Mouse (Mus musculus) heart, embryonic 14.5 days (tissue): ENCODE results near the gene Pck2. TPM values are rescaled to one million over a fixed set of nuclear protein-coding genes. Genes with fewer than 3 reads are reported as not detected.

Source experiments
- ATAC-seq: fragments of 200-750 bp; cut with Nextera tagmentation; 2 replicates; pipeline ENCODE4 v1.8.0; 2017; ENCODE audit warnings: low read depth, moderate TSS enrichment; ENCODE audit not compliant: insufficient number of reproducible peaks, insufficient read depth, low FRiP score
- H3K27ac ChIP-seq, 2 experiments: fragments of 200-500 bp in 1 of 2; fragments of 300-500 bp in 1 of 2; sonication (generic) in 1 of 2; replicated peaks in 1 of 2; 2 replicates each; pipeline ENCODE4 v1.5.1; 2012 to 2014; ENCODE audit warnings: low read depth in 2 of 2, low read length in 2 of 2, control low read depth in 1 of 2, mild to moderate bottlenecking in 1 of 2, mixed read lengths in 1 of 2; ENCODE audit not compliant: control insufficient read depth in 1 of 2, insufficient read depth in 1 of 2
- H3K27me3 ChIP-seq: fragments of 300-500 bp; sonication (generic); 2 replicates; pipeline ENCODE4 v1.6.1; 2014; ENCODE audit warnings: mild to moderate bottlenecking, low read length, control low read depth; ENCODE audit not compliant: control insufficient read depth, insufficient read depth
- H3K36me3 ChIP-seq: fragments of 300-500 bp; sonication (generic); 2 replicates; pipeline ENCODE4 v1.6.1; 2014; ENCODE audit warnings: mild to moderate bottlenecking, control low read depth, low read length, mixed read lengths; ENCODE audit not compliant: control insufficient read depth, insufficient read depth
- H3K4me1 ChIP-seq, 2 experiments: fragments of 200-500 bp in 1 of 2; fragments of 300-500 bp in 1 of 2; sonication (generic) in 1 of 2; 2 replicates each; pipeline ENCODE4 v1.6.1; 2012 to 2014; ENCODE audit warnings: low read length in 2 of 2, control low read depth in 1 of 2, mixed read lengths in 1 of 2; ENCODE audit not compliant: control insufficient read depth in 2 of 2, insufficient read depth in 2 of 2
- H3K4me2 ChIP-seq: fragments of 300-500 bp; sonication (generic); 2 replicates; pipeline ENCODE4 v1.6.1; 2014; ENCODE audit warnings: mild to moderate bottlenecking, low read length
- H3K4me3 ChIP-seq, 2 experiments: fragments of 200-500 bp in 1 of 2; fragments of 300-500 bp in 1 of 2; sonication (generic) in 1 of 2; 2 replicates each; pipeline ENCODE4 v1.5.1; 2012 to 2014; ENCODE audit warnings: low read length in 2 of 2, mild to moderate bottlenecking in 2 of 2, control low read depth in 1 of 2, low read depth in 1 of 2, moderate library complexity in 1 of 2; ENCODE audit not compliant: control insufficient read depth in 1 of 2, insufficient read depth in 1 of 2
- H3K9ac ChIP-seq: fragments of 300-500 bp; sonication (generic); 2 replicates; pipeline ENCODE4 v1.6.1; 2014; ENCODE audit warnings: mild to moderate bottlenecking, low read length
- H3K9me3 ChIP-seq: fragments of 300-500 bp; sonication (generic); 2 replicates; pipeline ENCODE4 v1.6.1; 2016; ENCODE audit warnings: low read length, control low read depth; ENCODE audit not compliant: control insufficient read depth
- WGBS: fragments of 180-500 bp; shearing (Covaris S2); extraction: QIAGEN DNeasy Blood & Tissue Kit; methylation state at CpG from one replicate; pipeline ENCODE4 v1.1.7; 2014; 5-methylcytosine and 5-hydroxymethylcytosine counted together
- polyA plus RNA-seq: library from polyadenylated mRNA; unstranded; fragments of >200 nt; fragmentation: Nextera tagmentation; extraction: Ambion mirVana; gene quantifications from 2 replicates; pipeline ENCODE4 v1.2.1, GENCODE M21; 2014

Gene Pck2
- polyA plus RNA-seq, 1 experiment from 2014 or later: 35.1 TPM

GRCm38 (mm10) chr14:55554635-55555034 lies 14.6 kb downstream of the Pck2 start:
- H3K27me3 ChIP-seq: no peaks in the 10 kb centered on the region
- no peaks in the 10 kb centered on the region for H3K9me3 ChIP-seq
- H3K27ac ChIP-seq: no peak overlapping the region
- ATAC-seq: no peak
- no peak overlapping the region for H3K4me2 ChIP-seq
- peaks cover 0 to 4% of the 10 kb centered on the region in 2 experiments; a peak in 2 of 4 replicates for H3K4me1 ChIP-seq
- H3K4me3 ChIP-seq: no peak overlapping the region
- H3K36me3 ChIP-seq: peaks cover 10% of the 10 kb centered on the region
- H3K9ac ChIP-seq: no peak overlapping the region

DNA sequence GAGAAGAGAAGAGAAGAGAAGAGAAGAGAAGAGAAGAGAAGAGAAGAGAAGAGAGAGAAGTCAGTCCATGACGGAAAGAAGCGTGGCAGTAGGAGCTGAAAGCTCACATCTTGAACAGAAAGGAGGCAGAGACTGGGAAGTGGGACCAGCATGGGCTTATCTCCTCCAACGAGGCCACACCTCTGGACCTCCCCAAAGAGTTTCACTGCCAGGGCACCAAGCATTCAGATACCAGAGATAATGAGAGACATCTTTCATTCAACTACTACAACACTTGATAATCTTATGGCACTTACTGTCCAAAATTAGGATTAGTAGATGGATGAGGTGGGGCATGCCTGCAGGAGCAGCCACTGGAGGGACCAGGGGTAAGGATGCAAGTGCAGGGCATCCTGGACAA lies 15.7 kb downstream of the Pck2 start:
- Histone ChIP-seq H3K4me2 (no peak overlapping the region), H3K4me1 (peaks cover 0 to 4% of the 10 kb centered on the region in 2 experiments; a peak in 2 of 4 replicates), H3K4me3 (no peak overlapping the region), H3K9me3 (no peaks in the 10 kb centered on the region), H3K27ac (no peak overlapping the region), H3K27me3 (no peaks in the 10 kb centered on the region), H3K9ac (no peak overlapping the region), H3K36me3 (no peaks in the 10 kb centered on the region)
- no peak for ATAC-seq
- WGBS: 56% methylated on average over 3 of the region's 3 CpGs

DNA sequence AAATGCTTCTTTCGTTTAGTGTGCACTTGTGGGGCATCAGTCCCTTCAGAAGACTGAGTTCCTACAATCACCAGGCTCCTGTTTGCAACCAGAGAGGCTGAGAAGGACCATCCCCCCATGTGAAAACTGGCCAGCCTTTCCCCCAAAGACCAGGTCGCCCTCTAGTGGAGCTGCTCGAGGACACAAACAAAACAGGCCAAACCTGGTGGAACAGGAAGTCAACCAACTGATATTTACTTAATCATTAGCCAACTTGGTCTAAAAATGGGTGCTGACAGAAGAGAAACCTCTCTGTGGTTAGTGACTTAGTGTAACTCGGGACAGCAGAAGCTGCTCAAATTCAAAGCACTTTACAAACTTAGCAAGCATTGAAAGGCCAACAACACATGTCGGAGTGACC lies 16.9 kb downstream of the Pck2 start:
- Histone ChIP-seq H3K9ac (no peak overlapping the region), H3K27me3 (no peaks in the 10 kb centered on the region), H3K36me3 (no peaks in the 10 kb centered on the region), H3K4me2 (no peak overlapping the region), H3K27ac (no peak overlapping the region), H3K4me3 (no peak overlapping the region), H3K4me1 (peaks cover 7 to 10% of the 10 kb centered on the region in 2 experiments), H3K9me3 (no peaks in the 10 kb centered on the region)
- ATAC-seq: no peak
- 25% methylated on average over 5 of the region's 5 CpGs for WGBS

DNA sequence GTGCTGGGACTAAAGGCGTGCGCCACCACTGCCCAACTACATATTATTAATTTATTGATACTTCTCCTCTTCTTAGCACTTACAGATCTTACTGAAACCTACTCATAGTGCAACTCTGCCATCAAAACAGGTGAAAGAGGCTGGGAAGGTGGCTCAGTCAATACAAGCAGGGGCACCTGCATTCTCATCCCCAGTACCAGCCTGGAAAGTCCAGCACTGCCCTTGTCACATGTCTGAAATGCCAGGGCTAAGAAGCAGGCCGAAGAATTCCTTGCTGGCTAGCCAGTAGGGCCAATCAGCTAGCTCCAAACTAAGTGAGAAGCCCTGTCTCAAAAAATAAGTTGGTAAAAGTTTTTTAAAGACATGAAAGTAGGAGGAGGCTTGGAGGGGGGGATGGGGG lies 17.5 kb downstream of the Pck2 start:
- ATAC-seq: no peak
- Histone ChIP-seq H3K9ac (no peak overlapping the region), H3K4me3 (no peak overlapping the region), H3K36me3 (0 out of 2 replicates have a peak, but pooled peaks cover 3% of the 10 kb centered on the region), H3K9me3 (no peaks in the 10 kb centered on the region), H3K27ac (no peak overlapping the region), H3K4me1 (peaks cover 7 to 13% of the 10 kb centered on the region in 2 experiments), H3K4me2 (no peak overlapping the region), H3K27me3 (no peaks in the 10 kb centered on the region)
- 87% methylated on average over 3 of the region's 3 CpGs for WGBS

GRCm38 (mm10) chr14:55558740-55559448 lies 18.8 kb downstream of the Pck2 start:
- H3K4me2 ChIP-seq: peak overlapping the region; percentile 65
- H3K27ac ChIP-seq: peak overlapping the region in 1 of 2 experiments; percentile 100; a peak in 1 of 4 replicates
- peak overlapping the region; percentile 92 for H3K9ac ChIP-seq
- WGBS: 56% methylated on average over 6 of the region's 6 CpGs
- H3K27me3 ChIP-seq: no peaks in the 10 kb centered on the region
- peaks cover 7 to 13% of the 10 kb centered on the region in 2 experiments for H3K4me1 ChIP-seq
- peak overlapping the region in 1 of 2 experiments; percentile 75; a peak in 2 of 4 replicates for H3K4me3 ChIP-seq
- peaks cover 13% of the 10 kb centered on the region for H3K36me3 ChIP-seq
- no peak for ATAC-seq
- no peaks in the 10 kb centered on the region for H3K9me3 ChIP-seq

DNA sequence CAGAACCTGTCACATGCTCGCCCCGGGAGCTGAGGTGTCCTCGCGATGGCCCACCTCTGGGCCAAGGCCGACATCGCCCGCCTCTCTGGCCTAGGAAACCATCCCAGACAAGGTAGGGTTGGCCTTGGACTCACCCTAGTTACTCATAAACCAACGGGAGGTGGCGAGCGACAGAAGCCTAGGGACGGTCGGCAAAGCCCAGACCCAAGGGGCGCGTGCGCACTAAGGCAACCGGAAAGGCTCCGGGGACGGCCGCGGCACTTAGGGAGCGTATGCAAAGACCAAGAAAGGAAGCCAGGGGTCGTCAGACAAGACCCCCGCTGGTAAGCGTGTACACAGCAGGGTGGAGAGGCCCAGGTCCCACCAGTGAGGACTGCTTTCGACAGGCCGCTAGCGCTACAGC lies 19.7 kb downstream of the Pck2 start, which contains the start of gene Dcaf11:
Gene Dcaf11 (plus strand): TSS at position 208 of the 403 bp plus-strand sequence.
- H3K36me3 ChIP-seq: peaks cover 22% of the 10 kb centered on the region
- peak within 1 kb of the TSS; percentile 96 to 100 for H3K27ac ChIP-seq
- no peaks in the 10 kb centered on the region for H3K27me3 ChIP-seq
- H3K4me2 ChIP-seq: peak within 1 kb of the TSS; percentile 65
- peaks cover 7 to 13% of the 10 kb centered on the region in 2 experiments for H3K4me1 ChIP-seq
- 0% methylated on average over 27 of the region's 27 CpGs for WGBS
- H3K4me3 ChIP-seq: peak within 1 kb of the TSS; percentile 60 to 75
- no peaks in the 10 kb centered on the region for H3K9me3 ChIP-seq
- peak within 1 kb of the TSS; percentile 92 for H3K9ac ChIP-seq
- ATAC-seq: peak; percentile 74

- ATAC-seq: peak; percentile 95
- peak within 1 kb of the TSS; percentile 60 to 75 for H3K4me3 ChIP-seq
- peak within 1 kb of the TSS; percentile 65 for H3K4me2 ChIP-seq
- under 1% methylated on average over 51 of the region's 51 CpGs for WGBS
- H3K27ac ChIP-seq: peak within 1 kb of the TSS; percentile 96 to 100
- peaks cover 28% of the 10 kb centered on the region for H3K36me3 ChIP-seq
- H3K9ac ChIP-seq: peak within 1 kb of the TSS; percentile 92
- peaks cover 7 to 13% of the 10 kb centered on the region in 2 experiments for H3K4me1 ChIP-seq
- H3K9me3 ChIP-seq: no peaks in the 10 kb centered on the region
- no peaks in the 10 kb centered on the region for H3K27me3 ChIP-seq
These were observed 20.4 kb downstream of the Pck2 start, which contains the start of gene A730061H03Rik for GRCm38 (mm10) chr14:55560202-55561073. Gene A730061H03Rik, minus strand, starts transcription at chr14:55560406.
